Mouse (Mus musculus) embryonic fibroblast, embryonic 13.5 days (primary cell): Measurements from ENCODE around the gene Kitl.

Experiments used
- CTCF ChIP-seq: IDR thresholded peaks from 2 replicates; pipeline ENCODE4 v1.5.1; 2011; ENCODE audit warnings: mild to moderate bottlenecking, control low read depth, low read length, moderate library complexity, borderline replicate concordance; ENCODE audit not compliant: insufficient read depth
- POLR2A ChIP-seq: IDR thresholded peaks from 2 replicates; pipeline ENCODE4 v1.6.1; 2011; ENCODE audit warnings: low read depth, mild to moderate bottlenecking, control low read depth, low read length, moderate library complexity

DNA sequence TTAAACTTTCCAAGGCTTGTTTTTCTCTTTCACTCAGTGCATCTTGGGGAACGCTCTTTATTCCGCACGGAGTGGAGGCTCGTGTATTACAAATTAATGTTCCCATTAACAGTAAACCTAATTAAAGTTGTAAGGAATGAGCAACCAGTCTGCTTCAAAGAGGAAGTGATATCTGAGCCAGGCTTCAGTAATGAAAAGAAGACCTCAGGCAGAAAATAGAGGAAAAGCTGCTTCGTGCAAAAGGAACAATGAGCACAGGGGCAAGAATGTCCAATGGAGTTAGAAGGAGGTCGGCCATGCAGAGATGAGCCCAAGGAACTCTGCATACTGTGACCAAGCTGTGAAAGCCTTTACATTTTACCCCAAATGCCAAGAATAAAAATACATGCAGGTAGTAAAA, 5.7 kb upstream of the Kitl start:
- TF ChIP-seq CTCF (no peak), POLR2A (no peak)
